Mouse (Mus musculus) neural tube, embryonic 12.5 days (tissue): Measurements from ENCODE around the gene Tm4sf5. TPM values are rescaled to one million over a fixed set of nuclear protein-coding genes. Genes with fewer than 3 reads are reported as not detected.

Source experiments
- polyA plus RNA-seq: library from polyadenylated mRNA; unstranded; fragments of >200 nt; fragmentation: Nextera tagmentation; extraction: Ambion mirVana; gene quantifications from 2 replicates; pipeline ENCODE4 v1.2.1, GENCODE M21; 2016

Tm4sf5 gene
- polyA plus RNA-seq, 1 experiment from 2014 or later = not detected

Other genes starting within 250 kb of the Tm4sf5 start
- 2.8 and 3.0 TPM in 2 replicates for gene Alox12, start 249.9 kb upstream of the Tm4sf5 start, polyA plus RNA-seq
- not detected in 2 replicates for gene Alox12e, start 182.6 kb upstream of the Tm4sf5 start, polyA plus RNA-seq
- gene Alox15, start 153.2 kb upstream of the Tm4sf5 start, polyA plus RNA-seq = 0.13 TPM in 1 of 2 replicates, not detected in the other
- 37.6 and 38.2 TPM in 2 replicates for gene Pelp1, start 95.2 kb upstream of the Tm4sf5 start, polyA plus RNA-seq
- 36.0 and 36.4 TPM in 2 replicates for gene Arrb2, start 72.6 kb upstream of the Tm4sf5 start, polyA plus RNA-seq
- 35.8 and 38.8 TPM in 2 replicates for gene Med11, start 53.3 kb upstream of the Tm4sf5 start, polyA plus RNA-seq
- gene Zmynd15, start 45.8 kb upstream of the Tm4sf5 start, polyA plus RNA-seq = 0.34 and 0.63 TPM in 2 replicates
- gene Cxcl16, start 45.3 kb upstream of the Tm4sf5 start, polyA plus RNA-seq = 3.5 and 3.9 TPM in 2 replicates
- not detected in 2 replicates for gene Vmo1, start 9.4 kb downstream of the Tm4sf5 start, polyA plus RNA-seq
- gene Gltpd2, start 14.0 kb downstream of the Tm4sf5 start, polyA plus RNA-seq = 0.22 and 0.42 TPM in 2 replicates
- gene Psmb6, start 20.1 kb downstream of the Tm4sf5 start, polyA plus RNA-seq = 779 and 832 TPM in 2 replicates
- gene Gm40193, start 27.7 kb downstream of the Tm4sf5 start, polyA plus RNA-seq = not detected in 2 replicates
- 4.7 and 5.8 TPM in 2 replicates for gene Pld2, start 34.8 kb downstream of the Tm4sf5 start, polyA plus RNA-seq
- 15.8 and 16.6 TPM in 2 replicates for gene Mink1, start 57.6 kb downstream of the Tm4sf5 start, polyA plus RNA-seq
- gene 4930544D05Rik, start 110.6 kb downstream of the Tm4sf5 start, polyA plus RNA-seq = not detected in 2 replicates
- not detected in 2 replicates for gene Chrne, start 114.0 kb downstream of the Tm4sf5 start, polyA plus RNA-seq
- 0.26 and 0.49 TPM in 2 replicates for gene Gp1ba, start 133.9 kb downstream of the Tm4sf5 start, polyA plus RNA-seq
- 91.0 and 101 TPM in 2 replicates for gene Rnf167, start 142.0 kb downstream of the Tm4sf5 start, polyA plus RNA-seq
- gene Slc25a11, start 142.2 kb downstream of the Tm4sf5 start, polyA plus RNA-seq = 152 TPM in 2 replicates
- 1,155 and 1,157 TPM in 2 replicates for gene Pfn1, start 149.4 kb downstream of the Tm4sf5 start, polyA plus RNA-seq
- gene Eno3, start 152.0 kb downstream of the Tm4sf5 start, polyA plus RNA-seq = 19.3 and 20.1 TPM in 2 replicates
- 154 and 158 TPM in 2 replicates for gene Spag7, start 164.2 kb downstream of the Tm4sf5 start, polyA plus RNA-seq
- gene Camta2, start 182.9 kb downstream of the Tm4sf5 start, polyA plus RNA-seq = 15.2 and 16.7 TPM in 2 replicates
- gene Inca1, start 194.9 kb downstream of the Tm4sf5 start, polyA plus RNA-seq = 0.71 and 0.86 TPM in 2 replicates
- gene Kif1c, start 195.3 kb downstream of the Tm4sf5 start, polyA plus RNA-seq = 2.3 and 2.8 TPM in 2 replicates